Mouse (Mus musculus) CH12.LX (cell line): ENCODE measurements around the gene Sik3. TPM values are rescaled to one million over a fixed set of nuclear protein-coding genes. Genes with fewer than 3 reads are reported as not detected.

Source experiments
- DNase-seq: peaks from one replicate; pipeline ENCODE4 v3.0.0-alpha.2; 2013; ENCODE audit errors: extremely low read depth
- H3K27ac ChIP-seq: 2 replicates; pipeline ENCODE4 v1.5.1; 2012; ENCODE audit warnings: low read depth, mild to moderate bottlenecking, control low read depth, moderate library complexity; ENCODE audit not compliant: insufficient read depth
- H3K27me3 ChIP-seq: replicated peaks from 2 replicates; pipeline ENCODE3; 2012; ENCODE audit warnings: inconsistent platforms
- H3K36me3 ChIP-seq, 2 experiments: replicated peaks in 1 of 2; 2 replicates each; pipeline versions ENCODE3 to v1.6.1; 2012; ENCODE audit warnings: inconsistent platforms in 1 of 2, low read length in 1 of 2, mild to moderate bottlenecking in 1 of 2, mixed read lengths in 1 of 2, moderate library complexity in 1 of 2; ENCODE audit not compliant: control insufficient read depth in 1 of 2, insufficient read depth in 1 of 2
- H3K4me1 ChIP-seq, 2 experiments: 2 replicates each; pipeline ENCODE4 v1.6.1; 2012; ENCODE audit warnings: inconsistent platforms in 1 of 2, moderate library complexity in 1 of 2; ENCODE audit not compliant: insufficient read depth in 2 of 2, control insufficient read depth in 1 of 2
- H3K4me2 ChIP-seq: 2 replicates; pipeline ENCODE4 v1.6.1; 2012; ENCODE audit warnings: low read depth, mild to moderate bottlenecking, control low read depth; ENCODE audit not compliant: poor library complexity, insufficient read depth, severe bottlenecking
- H3K4me3 ChIP-seq, 3 experiments: fragments of 150-350 bp in 1 of 3; sonication (generic) in 1 of 3; replicated peaks in 1 of 3; 2 replicates each; pipeline versions ENCODE3 to v1.5.1; 2011 to 2012; ENCODE audit warnings: low read depth in 2 of 3, low read length in 2 of 3, mild to moderate bottlenecking in 2 of 3, moderate library complexity in 2 of 3, control low read depth in 1 of 3, improper control_type of control experiment in 1 of 3, inconsistent platforms in 1 of 3, mixed read lengths in 1 of 3; ENCODE audit not compliant: poor library complexity in 1 of 3
- H3K79me2 ChIP-seq: replicated peaks from 2 replicates; pipeline ENCODE4 v1.6.1; 2012; ENCODE audit warnings: mild to moderate bottlenecking, moderate library complexity; ENCODE audit not compliant: control insufficient read depth, poor library complexity, insufficient read depth, severe bottlenecking; ENCODE audit errors: extremely low read depth
- H3K9ac ChIP-seq: 2 replicates; pipeline ENCODE4 v1.6.1; 2012; ENCODE audit warnings: low read depth, mild to moderate bottlenecking, control low read depth, moderate library complexity; ENCODE audit not compliant: insufficient read depth
- H3K9me3 ChIP-seq: replicated peaks from 2 replicates; pipeline ENCODE3; 2012; ENCODE audit warnings: low read length, inconsistent platforms, mixed read lengths
- CTCF ChIP-seq, 2 experiments: IDR thresholded peaks in 1 of 2; conservative IDR thresholded peaks in 1 of 2; 2 replicates each; pipeline ENCODE4 v1.5.1; 2011 to 2012; ENCODE audit warnings: low read depth in 2 of 2, low read length in 2 of 2, improper control_type of control experiment in 1 of 2, inconsistent platforms in 1 of 2, mild to moderate bottlenecking in 1 of 2, moderate library complexity in 1 of 2
- ELF1 ChIP-seq: IDR thresholded peaks from 2 replicates; pipeline ENCODE4 v1.6.1; 2014; ENCODE audit warnings: low read depth, mild to moderate bottlenecking, inconsistent platforms, low read length, improper control_type of control experiment
- GABPA ChIP-seq: IDR thresholded peaks from 2 replicates; pipeline ENCODE4 v1.6.1; 2012; ENCODE audit warnings: low read depth, low read length, improper control_type of control experiment, inconsistent platforms; ENCODE audit not compliant: insufficient replicate concordance
- HCFC1 ChIP-seq: IDR thresholded peaks from 2 replicates; pipeline ENCODE4 v1.6.1; 2012; ENCODE audit warnings: low read depth, mild to moderate bottlenecking, inconsistent platforms, low read length, improper control_type of control experiment
- JUN ChIP-seq: IDR thresholded peaks from 2 replicates; pipeline ENCODE4 v1.6.1; 2011; ENCODE audit warnings: low read depth, mild to moderate bottlenecking, low read length, improper control_type of control experiment, moderate library complexity; ENCODE audit not compliant: insufficient read depth
- JUND ChIP-seq: conservative IDR thresholded peaks from 2 replicates; pipeline ENCODE4 v1.6.1; 2011; ENCODE audit warnings: low read depth, low read length, improper control_type of control experiment
- KAT2A ChIP-seq: IDR thresholded peaks from 2 replicates; pipeline ENCODE4 v1.6.1; 2012; ENCODE audit warnings: low read length, improper control_type of control experiment, inconsistent platforms; ENCODE audit not compliant: insufficient replicate concordance
- MXI1 ChIP-seq: IDR thresholded peaks from 2 replicates; pipeline ENCODE4 v1.6.1; 2011; ENCODE audit warnings: mild to moderate bottlenecking, low read depth, low read length, improper control_type of control experiment
- NELFE ChIP-seq: IDR thresholded peaks from 2 replicates; pipeline ENCODE4 v1.6.1; 2011; ENCODE audit warnings: low read depth, low read length, improper control_type of control experiment
- NRF1 ChIP-seq: IDR thresholded peaks from 2 replicates; pipeline ENCODE4 v1.6.1; 2014; ENCODE audit warnings: low read depth, mild to moderate bottlenecking, inconsistent platforms, low read length, improper control_type of control experiment, moderate library complexity
- PAX5 ChIP-seq: IDR thresholded peaks from 2 replicates; pipeline ENCODE4 v1.6.1; 2012; ENCODE audit warnings: low read length, inconsistent platforms, mixed read lengths
- RAD21 ChIP-seq: IDR thresholded peaks from 2 replicates; pipeline ENCODE4 v1.6.1; 2011; ENCODE audit warnings: low read depth, mild to moderate bottlenecking, low read length, improper control_type of control experiment, moderate library complexity
- RCOR1 ChIP-seq: conservative IDR thresholded peaks from 2 replicates; pipeline ENCODE4 v1.6.1; 2012; ENCODE audit warnings: low read depth, mild to moderate bottlenecking, inconsistent platforms, low read length, improper control_type of control experiment
- SIN3A ChIP-seq: IDR thresholded peaks from 2 replicates; pipeline ENCODE4 v1.6.1; 2012; ENCODE audit warnings: low read length, improper control_type of control experiment, inconsistent platforms
- SMC3 ChIP-seq: IDR thresholded peaks from 2 replicates; pipeline ENCODE4 v1.6.1; 2011; ENCODE audit warnings: low read depth, low read length, improper control_type of control experiment
- TBP ChIP-seq: conservative IDR thresholded peaks from 2 replicates; pipeline ENCODE4 v1.6.1; 2011; ENCODE audit warnings: low read depth, low read length, improper control_type of control experiment
- UBTF ChIP-seq: IDR thresholded peaks from 2 replicates; pipeline ENCODE4 v1.6.1; 2012; ENCODE audit warnings: low read depth, mild to moderate bottlenecking, inconsistent platforms, low read length, improper control_type of control experiment, moderate library complexity
- ZKSCAN1 ChIP-seq: IDR thresholded peaks from 2 replicates; pipeline ENCODE4 v1.6.1; 2012; ENCODE audit warnings: low read depth, inconsistent platforms, low read length, improper control_type of control experiment, borderline replicate concordance
- dilution Hi-C: fragments of 300-500 bp; cut with MboI; formaldehyde crosslinking; loops from 2 replicates; pipeline ENCODE4 v1.14.3; 2020; ENCODE audit warnings: low sequenced_read_pairs; ENCODE audit not compliant: extremely low pct_unique_long_range_greater_than_20kb, extremely low pct_ligation_motif_present
- in situ Hi-C: fragments of 300-500 bp; cut with MboI; formaldehyde crosslinking; loops from 3 replicates; pipeline ENCODE4 v1.14.3; 2019; ENCODE audit warnings: low sequenced_read_pairs, low pct_ligation_motif_present, low pct_unique_long_range_greater_than_20kb, mixed read lengths
- polyA plus RNA-seq: library from polyadenylated mRNA; unstranded; fragments of >175 nt; gene quantifications from 2 replicates; pipeline ENCODE4 v1.2.1, GENCODE M21; 2012; ENCODE audit warnings: low read depth; ENCODE audit not compliant: insufficient read length
- total RNA-seq, 2 experiments: library from RNA; depleted of rRNA; stranded (reverse); fragments of 300-350 nt in 1 of 2; fragments of >200 nt in 1 of 2; gene quantifications; 2 replicates each; pipeline ENCODE4 v1.2.3; 2012 to 2014

The Sik3 gene
- total and polyA plus RNA-seq, 3 experiments = 14.9 to 29.8 (median 21.4) TPM

GRCm38 (mm10) chr9:46188956-46189355 lies 176.3 kb downstream of the Sik3 start:
- H3K4me1 ChIP-seq = peaks cover 0 to 22% of the 10 kb centered on the region in 2 experiments; a peak in 3 of 4 replicates
- H3K27me3 ChIP-seq = no peaks in the 10 kb centered on the region
- no peak for DNase-seq
- no peak overlapping the region for H3K4me2 ChIP-seq
- in situ Hi-C loops = no loop called here
- dilution Hi-C loops = no loop called here
- TF ChIP-seq MXI1 (no peak), KAT2A (no peak), GABPA (no peak), NRF1 (no peak), RAD21 (no peak), ZKSCAN1 (no peak), SIN3A (no peak), HCFC1 (no peak), JUND (no peak), JUN (no peak), TBP (no peak), RCOR1 (no peak), NELFE (no peak), CTCF (conservative IDR thresholded peaks at IDR 0.05 in 1 of 2, IDR thresholded peaks at IDR 0.05 in 1 of 2; ENCODE audit: low read depth in 2 of 2, low read length in 2 of 2) (no peak), UBTF (no peak), PAX5 (no peak), ELF1 (no peak)
- H3K4me3 ChIP-seq = no peak overlapping the region
- H3K27ac ChIP-seq = no peak overlapping the region
- no peaks in the 10 kb centered on the region for H3K79me2 ChIP-seq
- H3K36me3 ChIP-seq = peaks cover 26 to 76% of the 10 kb centered on the region in 2 experiments
- no peaks in the 10 kb centered on the region for H3K9me3 ChIP-seq
- no peak overlapping the region for H3K9ac ChIP-seq

GRCm38 (mm10) chr9:46189381-46189780 lies 176.8 kb downstream of the Sik3 start:
- peaks cover 0 to 22% of the 10 kb centered on the region in 2 experiments; a peak in 3 of 4 replicates for H3K4me1 ChIP-seq
- dilution Hi-C loops (no loop called here), in situ Hi-C loops (no loop called here)
- peaks cover 29 to 76% of the 10 kb centered on the region in 2 experiments for H3K36me3 ChIP-seq
- no peak overlapping the region for H3K4me2 ChIP-seq
- no peak overlapping the region for H3K9ac ChIP-seq
- H3K27ac ChIP-seq = no peak overlapping the region
- 0 out of 2 replicates have a peak, but pooled peaks have one; percentile 4 for TF ChIP-seq SMC3
- TF ChIP-seq ELF1 = no peak
- no peak for TF ChIP-seq NRF1
- H3K9me3 ChIP-seq = no peaks in the 10 kb centered on the region
- H3K79me2 ChIP-seq = no peaks in the 10 kb centered on the region
- DNase-seq = no peak
- H3K27me3 ChIP-seq = no peaks in the 10 kb centered on the region
- H3K4me3 ChIP-seq = no peak overlapping the region
